Mouse (Mus musculus) limb, embryonic 14.5 days (tissue): ENCODE results near the gene Gns. TPM values are rescaled to one million over a fixed set of nuclear protein-coding genes. Genes with fewer than 3 reads are reported as not detected.
A peak's percentile ranks its signal among the peaks of the same experiment; 100 is the strongest.

Source experiments
- ATAC-seq: fragments of 200-750 bp; cut with Nextera tagmentation; 2 replicates; pipeline ENCODE4 v1.8.0; 2017; ENCODE audit warnings: low read depth, moderate number of reproducible peaks, moderate TSS enrichment; ENCODE audit not compliant: low FRiP score
- DNase-seq: peaks from one replicate; pipeline ENCODE4 v3.0.0-alpha.2; 2015; ENCODE audit warnings: low spot score
- H3K27ac ChIP-seq: fragments of 300-500 bp; sonication (generic); replicated peaks from 2 replicates; pipeline ENCODE4 v1.5.1; 2014; ENCODE audit warnings: low read depth, mild to moderate bottlenecking, low read length, moderate library complexity, mixed read lengths
- H3K27me3 ChIP-seq: fragments of 300-500 bp; sonication (generic); 2 replicates; pipeline ENCODE4 v1.6.1; 2014; ENCODE audit warnings: low read length, mixed read lengths; ENCODE audit not compliant: control insufficient read depth, insufficient read depth
- H3K36me3 ChIP-seq: fragments of 300-500 bp; sonication (generic); 2 replicates; pipeline ENCODE4 v1.6.1; 2014; ENCODE audit warnings: mild to moderate bottlenecking, low read length, moderate library complexity, mixed read lengths; ENCODE audit not compliant: control insufficient read depth, insufficient read depth
- H3K4me1 ChIP-seq: fragments of 300-500 bp; sonication (generic); 2 replicates; pipeline ENCODE4 v1.6.1; 2014; ENCODE audit warnings: antibody characterized with exemption, low read length, mixed read lengths; ENCODE audit not compliant: control insufficient read depth, insufficient read depth
- H3K4me2 ChIP-seq: fragments of 300-500 bp; sonication (generic); replicated peaks from 2 replicates; pipeline ENCODE4 v1.6.1; 2014; ENCODE audit warnings: low read depth, mild to moderate bottlenecking, low read length, moderate library complexity; ENCODE audit not compliant: severe bottlenecking
- H3K4me3 ChIP-seq: fragments of 300-500 bp; sonication (generic); replicated peaks from 2 replicates; pipeline ENCODE4 v1.5.1; 2014; ENCODE audit warnings: low read length
- H3K9ac ChIP-seq: fragments of 300-500 bp; sonication (generic); 2 replicates; pipeline ENCODE4 v1.6.1; 2014; ENCODE audit warnings: mild to moderate bottlenecking, low read depth, low read length, moderate library complexity; ENCODE audit not compliant: severe bottlenecking
- H3K9me3 ChIP-seq: fragments of 300-500 bp; sonication (generic); 2 replicates; pipeline ENCODE4 v1.6.1; 2016; ENCODE audit warnings: low read length; ENCODE audit not compliant: control insufficient read depth
- POLR2A ChIP-seq: fragments of 200-500 bp; IDR thresholded peaks from 2 replicates; pipeline ENCODE4 v1.8.0; 2012; ENCODE audit warnings: inconsistent platforms, mild to moderate bottlenecking, moderate library complexity, borderline replicate concordance; ENCODE audit not compliant: insufficient read depth, insufficient read length; ENCODE audit errors: extremely low read depth
- WGBS: fragments of 180-500 bp; shearing (Covaris S2); extraction: QIAGEN DNeasy Blood & Tissue Kit; methylation state at CpG from one replicate; pipeline ENCODE4 v1.1.7; 2014; 5-methylcytosine and 5-hydroxymethylcytosine counted together
- polyA plus RNA-seq, 2 experiments: library from polyadenylated mRNA; depleted of rRNA in 1 of 2; stranded (reverse) in 1 of 2; unstranded in 1 of 2; fragments of >200 nt; fragmentation: Nextera tagmentation in 1 of 2; extraction: Ambion mirVana in 1 of 2; gene quantifications; 2 replicates each; pipeline versions ENCODE4 v1.2.1 to v1.2.3; 2012 to 2014

Gns gene
- polyA plus RNA-seq, 2 experiments: 41.6 to 62.0 TPM

GRCm38 (mm10) chr10:121365781-121366272, 937 bp downstream of the Gns start:
- DNase-seq (no peak), ATAC-seq (no peak)
- peak overlapping the region; percentile 91 for H3K4me2 ChIP-seq
- peak overlapping the region; percentile 79 for H3K9ac ChIP-seq
- H3K4me3 ChIP-seq: peak overlapping the region; percentile 98
- WGBS: 15% methylated on average over 9 of the region's 9 CpGs
- peaks cover 14% of the 10 kb centered on the region for H3K4me1 ChIP-seq
- no peaks in the 10 kb centered on the region for H3K9me3 ChIP-seq
- no peak for TF ChIP-seq POLR2A
- H3K27ac ChIP-seq: no peak overlapping the region
- H3K27me3 ChIP-seq: no peaks in the 10 kb centered on the region
- peaks cover 14% of the 10 kb centered on the region; the same call in 1 of the 2 replicates for H3K36me3 ChIP-seq

GRCm38 (mm10) chr10:121367271-121367670, 2.4 kb downstream of the Gns start:
- Histone ChIP-seq H3K4me2 (no peak overlapping the region), H3K36me3 (peaks cover 24% of the 10 kb centered on the region), H3K4me3 (no peak overlapping the region), H3K27ac (no peak overlapping the region), H3K27me3 (no peaks in the 10 kb centered on the region), H3K4me1 (peaks cover 14% of the 10 kb centered on the region), H3K9me3 (no peaks in the 10 kb centered on the region), H3K9ac (no peak overlapping the region)
- DNase-seq: no peak
- no peak for ATAC-seq
- 79% methylated on average over 13 of the region's 13 CpGs for WGBS
- TF ChIP-seq POLR2A: no peak

GRCm38 (mm10) chr10:121367780-121368179, 2.9 kb downstream of the Gns start:
- Histone ChIP-seq H3K9me3 (no peaks in the 10 kb centered on the region), H3K36me3 (peaks cover 24% of the 10 kb centered on the region), H3K4me1 (peaks cover 14% of the 10 kb centered on the region), H3K27me3 (no peaks in the 10 kb centered on the region), H3K9ac (no peak overlapping the region), H3K4me2 (no peak overlapping the region), H3K27ac (no peak overlapping the region), H3K4me3 (no peak overlapping the region)
- ATAC-seq (no peak), DNase-seq (no peak)
- 81% methylated on average over 9 of the region's 9 CpGs for WGBS
- no peak for TF ChIP-seq POLR2A

GRCm38 (mm10) chr10:121368783-121369465, 4.0 kb downstream of the Gns start:
- DNase-seq (no peak), ATAC-seq (no peak)
- Histone ChIP-seq H3K9me3 (no peaks in the 10 kb centered on the region), H3K4me2 (no peak overlapping the region), H3K36me3 (peaks cover 32% of the 10 kb centered on the region), H3K4me3 (no peak overlapping the region), H3K4me1 (peaks cover 14% of the 10 kb centered on the region), H3K9ac (no peak overlapping the region), H3K27me3 (no peaks in the 10 kb centered on the region), H3K27ac (no peak overlapping the region)
- TF ChIP-seq POLR2A: no peak
- 90% methylated on average over 18 of the region's 18 CpGs for WGBS

GRCm38 (mm10) chr10:121370777-121371176, 5.9 kb downstream of the Gns start:
- no peaks in the 10 kb centered on the region for H3K27me3 ChIP-seq
- no peaks in the 10 kb centered on the region for H3K9me3 ChIP-seq
- no peak overlapping the region for H3K4me2 ChIP-seq
- no peak for TF ChIP-seq POLR2A
- no peak overlapping the region for H3K4me3 ChIP-seq
- 92% methylated on average over 6 of the region's 6 CpGs for WGBS
- no peak overlapping the region for H3K27ac ChIP-seq
- no peak for DNase-seq
- H3K4me1 ChIP-seq: peaks cover 7% of the 10 kb centered on the region
- no peak overlapping the region for H3K9ac ChIP-seq
- H3K36me3 ChIP-seq: peaks cover 48% of the 10 kb centered on the region
- no peak for ATAC-seq

- Histone ChIP-seq H3K9ac (no peak overlapping the region), H3K36me3 (peaks cover 77% of the 10 kb centered on the region)
These were observed 9.1 kb downstream of the Gns start for GRCm38 (mm10) chr10:121374013-121374412.

More at GRCm38 (mm10) chr10:121374013-121374412, 9.1 kb downstream of the Gns start:
- WGBS: 50% methylated on average over 12 of the region's 12 CpGs
- H3K4me2 ChIP-seq: no peak overlapping the region
- no peaks in the 10 kb centered on the region for H3K27me3 ChIP-seq
- H3K9me3 ChIP-seq: no peaks in the 10 kb centered on the region
- no peak overlapping the region for H3K27ac ChIP-seq
- TF ChIP-seq POLR2A: no peak
- no peak overlapping the region for H3K4me3 ChIP-seq
- DNase-seq (no peak), ATAC-seq (no peak)
- H3K4me1 ChIP-seq: no peaks in the 10 kb centered on the region
